In the genomic region with DNA sequence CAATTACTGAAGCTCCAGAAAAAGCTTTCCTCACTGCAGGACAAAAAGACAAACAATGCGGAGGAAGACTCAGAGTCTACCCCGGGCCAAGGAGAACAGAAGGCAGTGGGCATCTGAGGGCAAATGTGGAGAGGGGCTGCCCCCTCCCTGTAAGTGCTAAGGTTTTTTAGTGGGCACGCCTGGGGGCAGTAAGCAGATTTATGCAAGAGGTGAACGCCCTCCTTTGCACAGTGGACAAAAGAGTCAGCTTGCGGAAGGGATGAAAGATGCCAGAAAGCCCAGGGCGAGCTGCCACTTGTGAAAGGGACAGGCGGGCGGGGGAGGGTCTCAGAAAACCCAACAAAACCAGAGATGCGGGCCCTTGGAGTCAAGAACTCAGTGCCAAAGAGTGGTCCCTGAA, we compare ENCODE assay signal across 10 mouse cellular contexts.
DNase-seq lines count a peak whose midpoint lies in the region; ATAC-seq and TF ChIP-seq lines count a peak whose summit lies in the region.
"Had no signal": no experiment of that assay in that cellular context is flagged by ENCODE, and none has a peak within 500 bp of the region (broad histone marks: within the 10 kb centered on the region; RNA-seq: fewer than 3 reads in every experiment).

No protein-coding gene starts in this region.

- peak; percentile 60; the same call in 1 of the 2 replicates for ATAC-seq in forebrain, embryonic 12.5 days (ENCODE audit: low FRiP score)
- ATAC-seq in midbrain, embryonic 11.5 days (ENCODE audit: low FRiP score), result peak; percentile 61

- H3K27me3 ChIP-seq in forebrain, embryonic 12.5 days, result no peaks in the 10 kb centered on the region
- H3K27me3 ChIP-seq in midbrain, embryonic 11.5 days (ENCODE audit: control insufficient read depth, insufficient read depth, low read length), result no peaks in the 10 kb centered on the region
- H3K27me3 ChIP-seq: embryonic facial prominence, embryonic 12.5 days had no signal

- H3K4me2 ChIP-seq in forebrain, embryonic 12.5 days, result peak overlapping the region; percentile 31
- peak overlapping the region; percentile 26 for H3K4me2 ChIP-seq in midbrain, embryonic 11.5 days
- H3K4me2 ChIP-seq: embryonic facial prominence, embryonic 12.5 days had no signal

- peaks cover 75% of the 10 kb centered on the region for H3K4me1 ChIP-seq in forebrain, embryonic 12.5 days
- peaks cover 46% of the 10 kb centered on the region for H3K4me1 ChIP-seq in midbrain, embryonic 11.5 days (ENCODE audit: control insufficient read depth, insufficient read depth, low read length)

- TF ChIP-seq CTCF in brain, embryonic 14.5 days (IDR thresholded peaks at IDR 0.05; ENCODE audit: borderline replicate concordance, extremely low read depth, insufficient read depth, insufficient read length), result no peak

- peak overlapping the region; percentile 84 for H3K27ac ChIP-seq in forebrain, embryonic 12.5 days
- peak overlapping the region; percentile 45; the same call in 1 of the 2 replicates for H3K27ac ChIP-seq in midbrain, embryonic 11.5 days (ENCODE audit: low read depth, low read length)

- TF ChIP-seq POLR2A in brain, embryonic 14.5 days (IDR thresholded peaks at IDR 0.05; ENCODE audit: borderline replicate concordance, extremely low read depth, insufficient read depth, insufficient read length, poor library complexity, severe bottlenecking), result no peak

- no peak overlapping the region for H3K4me3 ChIP-seq in forebrain, embryonic 12.5 days (replicated peaks)
- H3K4me3 ChIP-seq in midbrain, embryonic 11.5 days (ENCODE audit: low read depth, low read length), result no peak overlapping the region
- H3K4me3 ChIP-seq: embryonic facial prominence, embryonic 12.5 days had no signal

- whole genome bisulfite sequencing in forebrain, embryonic 12.5 days, result 8% methylated on average over 9 of the region's 9 CpGs
- 15% methylated on average over 9 of the region's 9 CpGs for WGBS in midbrain, embryonic 11.5 days

- peak overlapping the region; percentile 36; the same call in 1 of the 2 replicates for H3K9ac ChIP-seq in forebrain, embryonic 12.5 days
- peak overlapping the region; percentile 45; the same call in 1 of the 2 replicates for H3K9ac ChIP-seq in midbrain, embryonic 11.5 days (ENCODE audit: low read length)
- H3K9ac ChIP-seq: embryonic facial prominence, embryonic 12.5 days had no signal

- peak; percentile 69 for DNase-seq in Muller cell, postnatal 12 days (ENCODE audit: inconsistent ontology term)
- DNase-seq in brain, embryonic 14.5 days (ENCODE audit: low read depth), result peak; percentile 89
- DNase-seq in midbrain, embryonic 11.5 days (ENCODE audit: low spot score, missing footprints), result peak; percentile 91
- no peak for DNase-seq in testis, postnatal 14 days (ENCODE audit: low spot score)
- no peak for DNase-seq in thymus, adult 18-20 months
- no peak for DNase-seq in adrenal gland, postnatal 10 days
- no peak for DNase-seq in kidney, postnatal 25 days
- DNase-seq: heart, postnatal 10 days had no signal

- H3K9me3 ChIP-seq in forebrain, embryonic 12.5 days, result no peaks in the 10 kb centered on the region
- no peaks in the 10 kb centered on the region for H3K9me3 ChIP-seq in midbrain, embryonic 11.5 days (ENCODE audit: control insufficient read depth, low read length)
- H3K9me3 ChIP-seq: embryonic facial prominence, embryonic 12.5 days had no signal

- H3K36me3 ChIP-seq in forebrain, embryonic 12.5 days (replicated peaks), result peaks cover 3% of the 10 kb centered on the region; the same call in 1 of the 2 replicates
- no peaks in the 10 kb centered on the region for H3K36me3 ChIP-seq in midbrain, embryonic 11.5 days (ENCODE audit: control insufficient read depth, insufficient read depth, low read length)

Comparison
In these comparisons a context has a peak if more than half of its experiments do, and no peak if none do; other contexts are left out.
1. DNase-seq: peak in Muller cell, postnatal 12 days (single experiment), brain, embryonic 14.5 days (single experiment) and midbrain, embryonic 11.5 days (single experiment); none in testis, postnatal 14 days (single experiment), thymus, adult 18-20 months (0 of 2), adrenal gland, postnatal 10 days (single experiment) and kidney, postnatal 25 days (0 of 2).